Mouse (Mus musculus) liver, postnatal 0 days (tissue): Measurements from ENCODE around the gene Nova2.

ENCODE experiments used
- CTCF ChIP-seq: sonication (generic); IDR thresholded peaks from 2 replicates; pipeline ENCODE4 v1.5.1; 2016; ENCODE audit warnings: antibody characterized with exemption, low read depth
- EP300 ChIP-seq: IDR thresholded peaks from 2 replicates; pipeline ENCODE4 v1.6.1; 2016; ENCODE audit warnings: antibody characterized with exemption, low read depth, mild to moderate bottlenecking

GRCm38 (mm10) chr7:18990601-18991295 is 65.1 kb downstream of the Nova2 start, which contains the start of gene Mypop:
- TF ChIP-seq CTCF = no peak
- no peak for TF ChIP-seq EP300
